14 mouse cellular contexts compared by ENCODE assay signal in the genomic region with DNA sequence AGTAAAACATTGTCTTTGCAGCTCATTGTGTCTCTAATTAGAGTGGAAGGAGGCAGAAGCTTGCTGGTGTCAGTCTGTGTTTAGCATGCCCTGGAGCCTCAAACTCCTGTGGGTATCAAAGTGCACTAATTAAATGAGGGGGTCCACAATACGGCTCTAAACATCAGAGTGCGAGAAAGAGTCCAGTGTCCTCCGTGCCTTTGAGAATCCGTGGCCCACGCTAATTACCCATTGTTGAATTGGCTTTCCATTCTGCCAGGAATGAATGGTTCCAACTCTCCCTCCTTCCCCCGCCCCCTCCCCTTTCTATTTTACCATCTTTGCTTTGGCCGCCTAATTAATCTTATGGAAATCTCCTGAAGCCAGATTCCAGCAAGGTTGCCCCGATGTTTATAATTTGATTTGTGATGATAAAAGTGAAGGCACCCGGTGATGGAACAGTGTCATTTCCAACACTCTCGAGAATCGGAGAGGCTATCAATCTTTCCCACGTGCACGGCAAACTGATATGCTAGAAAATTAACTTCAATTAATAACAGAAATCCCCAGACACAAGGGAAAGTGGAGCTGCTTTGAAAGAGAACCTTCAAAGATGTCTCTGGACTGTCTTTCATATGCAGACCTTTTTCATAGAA.
DNase-seq lines count a peak whose midpoint lies in the region; ATAC-seq lines count a peak whose summit lies in the region.
"Had no signal": no experiment of that assay in that cellular context is flagged by ENCODE, and none has a peak within 500 bp of the region (broad histone marks: within the 10 kb centered on the region; RNA-seq: fewer than 3 reads in every experiment).

No protein-coding gene starts in this region.

- H3K27ac ChIP-seq in forebrain, embryonic 16.5 days (ENCODE audit: low read length), result no peak overlapping the region
- no peak overlapping the region for H3K27ac ChIP-seq in midbrain, embryonic 11.5 days (ENCODE audit: low read depth, low read length)
- H3K27ac ChIP-seq in neural tube, embryonic 15.5 days (replicated peaks), result no peak overlapping the region
- H3K27ac ChIP-seq: heart, adult 2 months; liver, embryonic 12.5 days; macrophage had no signal

- DNase-seq in cerebellum, postnatal 10 days, result peak; percentile 11 to 13
- DNase-seq in cerebellum, adult 9-10 months, result no peak
- DNase-seq in midbrain, embryonic 11.5 days (ENCODE audit: low spot score, missing footprints), result peak; percentile 88
- DNase-seq in thymus, postnatal 36 days, result no peak
- DNase-seq in lung, postnatal 25 days (ENCODE audit: low spot score), result no peak
- DNase-seq in left cerebral cortex, postnatal 25 days (ENCODE audit: low spot score in 2 of 2), result no peak
- DNase-seq: adrenal gland, postnatal 14 days; heart, adult 2 months; kidney, postnatal 10 days; right cerebral cortex, postnatal 4 days had no signal

- peak overlapping the region; percentile 43 for H3K4me2 ChIP-seq in forebrain, embryonic 16.5 days (ENCODE audit: low read length)
- H3K4me2 ChIP-seq in midbrain, embryonic 11.5 days, result peak overlapping the region; percentile 26
- H3K4me2 ChIP-seq in neural tube, embryonic 15.5 days, result peak overlapping the region; percentile 46
- H3K4me2 ChIP-seq: liver, embryonic 12.5 days had no signal

- H3K4me3 ChIP-seq in forebrain, embryonic 16.5 days (replicated peaks; ENCODE audit: low read length), result no peak overlapping the region; the same call in 1 of the 2 replicates
- H3K4me3 ChIP-seq in midbrain, embryonic 11.5 days (ENCODE audit: low read depth, low read length), result no peak overlapping the region
- H3K4me3 ChIP-seq in neural tube, embryonic 15.5 days (replicated peaks), result peak overlapping the region; percentile 14; the same call in 1 of the 2 replicates
- H3K4me3 ChIP-seq: heart, adult 2 months; liver, embryonic 12.5 days had no signal

- intact Hi-C loops in left cerebral cortex, postnatal 25 days (cut with DNase I), result no loop called here

- no peaks in the 10 kb centered on the region for H3K27me3 ChIP-seq in forebrain, embryonic 16.5 days (replicated peaks; ENCODE audit: control insufficient read depth, insufficient read depth, low read length)
- H3K27me3 ChIP-seq in midbrain, embryonic 11.5 days (ENCODE audit: control insufficient read depth, insufficient read depth, low read length), result no peaks in the 10 kb centered on the region
- no peaks in the 10 kb centered on the region for H3K27me3 ChIP-seq in neural tube, embryonic 15.5 days (replicated peaks)
- H3K27me3 ChIP-seq: liver, embryonic 12.5 days had no signal

- H3K36me3 ChIP-seq in forebrain, embryonic 16.5 days (ENCODE audit: control insufficient read depth, insufficient read depth), result no peaks in the 10 kb centered on the region
- no peaks in the 10 kb centered on the region for H3K36me3 ChIP-seq in midbrain, embryonic 11.5 days (ENCODE audit: control insufficient read depth, insufficient read depth, low read length)
- H3K36me3 ChIP-seq in neural tube, embryonic 15.5 days, result no peaks in the 10 kb centered on the region
- H3K36me3 ChIP-seq: liver, embryonic 12.5 days had no signal

- 1% methylated on average over 13 of the region's 13 CpGs for WGBS in forebrain, embryonic 16.5 days
- 26% methylated on average over 13 of the region's 13 CpGs for WGBS in midbrain, embryonic 11.5 days
- WGBS in neural tube, embryonic 15.5 days, result 11% methylated on average over 13 of the region's 13 CpGs

- H3K9me3 ChIP-seq in forebrain, embryonic 16.5 days (ENCODE audit: control insufficient read depth, low read length), result no peaks in the 10 kb centered on the region
- no peaks in the 10 kb centered on the region for H3K9me3 ChIP-seq in midbrain, embryonic 11.5 days (ENCODE audit: control insufficient read depth, low read length)
- H3K9me3 ChIP-seq in neural tube, embryonic 15.5 days (replicated peaks), result no peaks in the 10 kb centered on the region
- H3K9me3 ChIP-seq: liver, embryonic 12.5 days had no signal

- ATAC-seq in forebrain, embryonic 16.5 days, result peak; percentile 87
- peak; percentile 89 for ATAC-seq in midbrain, embryonic 11.5 days (ENCODE audit: low FRiP score)
- no peak; the same call in 1 of the 2 replicates for ATAC-seq in neural tube, embryonic 15.5 days (ENCODE audit: low FRiP score)
- ATAC-seq: liver, embryonic 12.5 days had no signal

- peaks cover 4% of the 10 kb centered on the region for H3K4me1 ChIP-seq in forebrain, embryonic 16.5 days (replicated peaks; ENCODE audit: control insufficient read depth, insufficient read depth, low read length)
- peaks cover 12% of the 10 kb centered on the region; the same call in 1 of the 2 replicates for H3K4me1 ChIP-seq in midbrain, embryonic 11.5 days (ENCODE audit: control insufficient read depth, insufficient read depth, low read length)
- peaks cover 6% of the 10 kb centered on the region; the same call in 1 of the 2 replicates for H3K4me1 ChIP-seq in neural tube, embryonic 15.5 days
- H3K4me1 ChIP-seq: liver, embryonic 12.5 days had no signal

- no peak overlapping the region for H3K9ac ChIP-seq in forebrain, embryonic 16.5 days (replicated peaks; ENCODE audit: low read depth, low read length)
- no peak overlapping the region for H3K9ac ChIP-seq in midbrain, embryonic 11.5 days (ENCODE audit: low read length)
- H3K9ac ChIP-seq in neural tube, embryonic 15.5 days (replicated peaks), result no peak overlapping the region
- H3K9ac ChIP-seq: liver, embryonic 12.5 days had no signal

Comparison
In these comparisons a context has a peak if more than half of its experiments do, and no peak if none do; other contexts are left out.
1. DNase-seq: peak in cerebellum, postnatal 10 days (2 of 2) and midbrain, embryonic 11.5 days (single experiment); none in cerebellum, adult 9-10 months (single experiment), thymus, postnatal 36 days (0 of 2), lung, postnatal 25 days (single experiment) and left cerebral cortex, postnatal 25 days (0 of 2).
2. Peak in every context shown above with its lines, with median percentiles within 50 percentile points of each other: H3K4me2 ChIP-seq.